Mouse (Mus musculus): ENCODE measurements around the gene Rad51c. TPM values are rescaled to one million over a fixed set of nuclear protein-coding genes. Genes with fewer than 3 reads are reported as not detected.

The Rad51c gene
- total RNA-seq, 2 experiments from 2014 or later: 5.0 to 13.2 TPM

DNA sequence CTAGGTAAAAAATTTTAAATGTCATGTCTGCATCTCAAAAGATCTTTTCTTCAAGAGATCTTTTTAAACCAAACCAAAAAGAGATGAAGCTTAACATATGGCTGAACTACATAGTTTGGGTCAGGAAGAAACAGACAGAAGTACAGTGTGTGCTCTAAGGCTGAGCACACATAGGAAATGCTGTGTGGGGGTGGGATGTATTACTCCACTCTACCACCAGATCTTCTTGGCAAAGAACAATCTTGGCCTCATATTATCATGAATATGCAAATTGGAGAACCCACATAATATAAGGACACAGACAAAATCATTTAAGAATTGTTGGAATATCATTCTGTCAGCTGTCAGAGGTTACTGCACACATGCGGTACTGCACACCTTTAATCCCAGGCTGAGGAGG, 19.1 kb downstream of the Rad51c start:
- no peak for ATAC-seq (replicated peaks; ENCODE audit: low FRiP score, poor library complexity, severe bottlenecking)

DNA sequence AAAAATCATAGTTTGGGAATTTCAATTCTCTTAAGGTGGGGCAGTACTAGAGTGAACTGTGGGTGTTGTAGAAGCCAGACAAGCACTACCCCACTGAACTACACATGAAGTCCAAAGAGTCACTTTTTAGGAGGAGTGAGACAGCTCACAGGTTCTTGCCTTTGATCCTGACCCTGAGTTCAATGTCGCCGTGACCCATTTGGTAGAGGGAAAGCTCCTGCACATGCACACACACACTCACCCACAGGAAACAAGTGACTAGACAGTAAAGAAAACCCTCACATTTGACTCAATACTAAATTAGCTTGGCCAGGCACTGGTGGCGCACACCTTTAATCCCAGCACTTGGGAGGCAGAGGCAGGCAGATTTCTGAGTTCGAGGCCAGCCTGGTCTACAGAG, 20.2 kb downstream of the Rad51c start:
- no peak for ATAC-seq (replicated peaks; ENCODE audit: low FRiP score, poor library complexity, severe bottlenecking)

DNA sequence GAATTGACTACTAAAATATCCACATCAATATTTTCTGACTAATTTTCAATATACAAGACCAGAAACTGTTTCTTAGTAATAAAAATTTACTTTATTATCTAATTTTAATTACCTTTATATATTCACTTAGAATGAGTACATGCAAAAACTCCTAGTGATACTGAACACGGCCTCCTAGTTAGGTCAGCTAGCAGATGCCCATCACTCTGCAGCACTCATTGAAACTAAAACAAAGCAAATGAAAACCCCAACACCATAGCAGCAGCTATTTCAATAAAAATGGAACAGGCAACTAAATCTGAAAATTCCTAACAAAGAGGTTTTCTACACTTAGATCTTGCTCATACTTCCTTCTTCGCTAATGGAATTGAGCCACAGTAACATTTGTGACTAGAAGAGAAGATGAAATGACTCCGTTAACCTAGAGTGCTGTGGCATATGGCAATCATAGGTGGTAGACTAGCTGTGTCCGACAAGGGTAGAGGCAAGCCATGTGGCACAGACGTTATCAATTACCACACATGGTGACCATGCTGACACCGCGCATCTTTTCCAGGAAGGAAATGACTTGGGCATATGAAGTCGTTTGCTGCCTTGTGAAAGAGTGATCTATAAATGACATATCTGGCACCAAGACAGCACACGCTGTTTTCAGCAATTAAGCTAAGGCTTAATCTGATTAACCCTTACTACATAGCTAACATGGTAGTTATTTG, 36.7 kb downstream of the Rad51c start:
- peak; percentile 93 for ATAC-seq (replicated peaks; ENCODE audit: low FRiP score, poor library complexity, severe bottlenecking)

DNA sequence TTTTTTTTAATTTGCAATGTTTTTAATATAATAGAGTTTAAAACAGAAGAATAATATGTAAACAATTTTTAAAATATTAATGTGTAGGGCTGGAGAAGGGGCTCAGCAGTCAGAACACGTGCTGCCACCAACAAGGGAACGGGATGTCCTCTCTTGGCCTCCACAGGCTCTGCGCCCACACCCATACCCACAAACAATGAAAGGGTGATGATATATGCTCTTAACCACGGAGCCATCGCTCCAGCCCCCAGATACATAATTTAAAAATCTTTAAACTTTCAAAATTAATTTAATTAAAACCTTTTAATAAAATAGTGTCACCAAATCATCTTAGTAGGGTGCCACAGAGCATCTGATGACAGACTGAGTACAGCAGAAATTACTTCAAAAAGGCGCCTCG, 37.7 kb downstream of the Rad51c start:
- no peak for ATAC-seq (replicated peaks; ENCODE audit: low FRiP score, poor library complexity, severe bottlenecking)

DNA sequence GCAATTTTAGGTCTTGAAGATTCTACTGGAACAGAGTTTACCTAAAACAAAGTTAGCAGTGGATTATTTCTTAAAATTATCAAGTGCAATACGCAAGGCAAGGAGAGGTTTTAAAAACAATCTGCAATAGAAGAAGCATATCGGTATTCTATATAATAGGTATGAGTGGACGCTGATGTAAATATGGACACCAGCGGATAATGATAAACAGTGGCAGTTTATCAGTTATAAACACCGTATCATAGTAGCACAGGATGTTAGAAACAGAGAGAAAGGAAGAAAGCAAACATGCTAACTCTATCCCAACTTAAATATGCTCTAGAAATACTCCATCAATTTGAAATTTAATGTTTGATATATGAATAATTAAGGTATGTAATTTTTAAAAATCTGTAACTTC, 39.6 kb downstream of the Rad51c start:
- ATAC-seq (replicated peaks; ENCODE audit: low FRiP score, poor library complexity, severe bottlenecking): no peak

DNA sequence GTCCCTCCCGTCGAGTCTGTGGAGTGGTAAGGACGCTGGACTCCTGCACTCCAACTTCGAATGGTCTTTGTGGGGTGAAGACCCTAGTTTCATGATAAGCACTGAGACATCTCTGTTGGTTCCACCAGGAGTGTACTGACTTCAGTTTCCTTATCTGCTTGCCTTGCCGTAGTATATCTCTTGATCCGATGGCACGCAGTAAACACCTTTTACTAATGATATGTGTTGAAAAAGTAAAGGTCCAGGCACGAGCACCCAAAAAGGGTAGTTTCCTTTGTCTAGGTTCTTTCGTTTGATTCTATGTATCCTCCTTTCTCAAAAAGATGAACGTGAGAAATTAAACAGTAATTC, 45.5 kb downstream of the Rad51c start:
- peak; percentile 41; the same call in 1 of the 2 replicates for ATAC-seq (replicated peaks; ENCODE audit: low FRiP score, poor library complexity, severe bottlenecking)

DNA sequence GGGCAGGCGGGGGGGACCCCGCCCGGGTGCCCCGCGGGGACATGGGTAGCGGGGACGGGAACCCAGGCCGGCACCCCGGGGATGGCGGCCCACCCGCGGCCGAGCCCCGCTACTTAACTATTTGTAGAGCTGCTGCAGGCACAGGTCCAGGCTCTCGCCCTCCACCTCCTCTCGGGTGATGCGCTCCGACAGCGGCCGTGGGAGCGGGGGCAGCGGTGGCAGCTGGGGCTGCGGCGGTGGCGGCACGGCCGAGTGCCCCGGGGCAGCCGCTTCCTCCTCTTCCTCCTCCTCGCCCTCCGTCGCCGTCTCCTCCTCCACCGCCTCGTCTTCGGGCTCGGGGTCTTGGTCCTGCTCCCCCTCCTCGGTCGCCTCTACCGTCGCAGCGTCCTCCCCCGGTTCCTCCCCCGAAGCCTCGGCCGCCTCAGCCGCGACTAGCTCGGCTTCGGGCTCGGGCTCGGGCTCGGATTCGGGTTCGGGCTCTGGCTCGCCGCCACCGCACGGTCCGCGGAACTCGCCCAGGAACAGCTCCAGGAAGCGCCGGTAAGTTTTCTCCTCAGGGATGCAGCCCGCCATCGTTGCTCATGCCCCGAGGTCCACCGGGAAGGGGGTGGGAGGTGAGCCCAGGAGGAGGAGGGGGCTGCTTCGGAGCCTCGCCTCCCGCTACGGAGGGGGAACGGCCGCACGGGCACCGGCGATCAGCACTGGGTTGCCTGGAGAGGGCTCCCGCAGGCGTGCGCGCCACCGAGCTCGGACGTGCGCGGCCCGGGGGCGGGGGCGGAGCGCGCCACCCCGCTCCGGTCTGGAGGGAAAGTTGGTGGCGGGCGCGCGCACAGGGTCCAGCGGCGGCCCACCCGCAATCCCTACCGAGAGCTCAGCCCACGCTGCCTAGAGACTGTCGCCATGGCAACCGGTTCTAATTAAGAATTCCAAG, 46.2 kb downstream of the Rad51c start, which contains the start of gene Ppm1e:
TSS of gene Ppm1e (minus strand) at position 693 of the 931 bp plus-strand sequence.
- peak; percentile 81 for ATAC-seq (replicated peaks; ENCODE audit: low FRiP score, poor library complexity, severe bottlenecking)

DNA sequence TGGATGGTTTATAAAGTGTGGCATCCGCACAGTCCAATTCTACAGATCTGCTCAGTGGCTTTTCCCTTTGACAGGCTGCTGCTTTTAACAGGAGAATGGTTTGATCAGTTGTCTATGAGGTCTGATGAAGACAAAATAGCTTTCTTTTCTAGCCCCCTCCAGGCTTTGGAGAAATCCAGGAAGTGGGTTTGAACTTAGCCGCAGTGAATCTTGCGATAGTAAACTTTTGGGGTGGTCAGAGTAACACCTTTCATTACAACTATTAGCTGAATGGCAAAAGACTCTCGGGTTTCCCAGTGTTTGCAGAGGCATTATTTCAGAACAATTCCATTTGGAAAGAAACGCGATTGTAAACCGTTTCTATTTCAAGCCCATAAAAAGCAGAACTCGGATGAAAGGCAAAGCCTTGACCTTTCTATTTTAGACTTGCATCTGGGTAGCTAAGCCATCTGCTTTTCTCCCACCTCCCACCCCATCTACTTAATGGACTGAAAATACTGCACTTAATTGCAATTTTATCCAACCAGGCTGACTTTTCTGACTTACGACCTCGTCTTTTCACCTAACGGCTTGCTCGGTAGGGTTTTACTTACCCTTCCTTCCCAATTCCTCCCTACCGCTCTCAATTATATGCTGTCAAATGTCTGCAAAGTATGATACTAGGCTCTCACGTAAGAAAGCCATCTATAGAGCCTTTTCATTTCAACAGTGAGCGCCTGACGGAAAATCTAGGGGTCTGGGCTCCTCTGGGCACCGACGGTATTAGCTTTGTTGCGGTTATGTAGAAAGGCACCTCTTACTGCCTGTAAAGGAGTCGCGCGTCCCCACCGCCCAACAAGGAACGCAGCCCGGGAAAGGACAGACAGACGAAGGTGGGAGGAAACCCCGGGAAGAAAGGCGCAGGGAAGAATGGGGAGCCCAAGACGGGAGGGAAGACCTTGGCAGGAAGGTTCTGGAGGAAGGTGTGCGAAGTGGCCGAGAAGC, 47.1 kb downstream of the Rad51c start:
- no peak for ATAC-seq (replicated peaks; ENCODE audit: low FRiP score, poor library complexity, severe bottlenecking)

DNA sequence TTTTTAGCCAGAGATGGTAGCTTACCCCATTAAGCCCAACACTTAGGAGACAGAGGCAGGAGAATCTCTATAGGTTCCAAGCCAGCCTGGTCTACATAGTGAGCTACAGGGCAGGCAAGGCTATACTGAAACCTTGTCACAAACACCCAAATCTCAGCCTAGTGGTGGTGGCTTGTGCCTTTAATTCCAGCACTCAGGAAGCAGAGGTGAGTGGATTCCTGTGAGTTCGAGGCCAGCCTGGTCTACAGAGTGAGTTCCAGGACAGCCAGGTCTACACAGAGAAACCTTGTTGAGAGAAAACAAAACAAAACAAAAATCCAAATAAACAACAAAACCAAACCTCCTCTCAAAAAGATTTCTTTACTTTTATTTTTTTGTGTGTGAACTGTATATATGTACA, 49.9 kb downstream of the Rad51c start:
- ATAC-seq (replicated peaks; ENCODE audit: low FRiP score, poor library complexity, severe bottlenecking): no peak

DNA sequence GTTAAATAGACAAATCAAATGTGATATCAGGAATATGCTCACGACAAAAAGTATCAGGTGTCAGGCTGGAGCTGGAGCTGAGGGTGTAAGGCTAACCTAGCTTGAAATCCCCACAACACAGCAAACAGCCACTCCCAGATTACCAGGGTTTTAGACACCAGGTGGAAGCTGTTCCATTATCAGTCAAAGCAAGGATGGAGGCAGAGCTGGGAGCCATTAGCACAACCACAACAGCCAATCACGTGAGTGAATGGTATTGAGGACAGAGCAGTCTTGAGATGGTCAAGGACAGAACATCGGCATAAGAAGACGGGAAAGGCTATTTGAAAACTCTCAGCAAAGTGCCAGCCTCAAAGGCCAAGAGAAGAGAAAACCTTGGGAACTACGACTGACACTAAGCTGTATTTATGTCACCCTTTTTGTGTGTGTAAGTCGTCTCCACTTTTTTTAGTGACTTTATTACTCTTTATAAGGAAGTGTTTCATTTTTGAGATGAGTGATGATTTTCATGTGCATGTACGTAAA, 51.0 kb downstream of the Rad51c start:
- no peak for ATAC-seq (replicated peaks; ENCODE audit: low FRiP score, poor library complexity, severe bottlenecking)

Other genes starting within 250 kb of the Rad51c start
- 2.5 and 3.4 TPM in 2 replicates for gene Ppm1e, start 45.9 kb downstream of the Rad51c start, total RNA-seq (2015; ENCODE audit: low replicate concordance)
- gene Ppm1e, start 45.9 kb downstream of the Rad51c start, total RNA-seq (2017; ENCODE audit: low replicate concordance): 1.4 and 2.8 TPM in 2 replicates
- 8.8 TPM in 1 of 2 replicates, not detected in the other for gene Tex14, start 111 bp upstream of the Rad51c start, total RNA-seq (2015; ENCODE audit: low replicate concordance)
- gene Tex14, start 111 bp upstream of the Rad51c start, total RNA-seq (2017; ENCODE audit: low replicate concordance): not detected in 2 replicates
- not detected in 2 replicates for gene Gm11492, start 161.7 kb upstream of the Rad51c start, total RNA-seq (2015; ENCODE audit: low replicate concordance)
- not detected in 2 replicates for gene Gm11492, start 161.7 kb upstream of the Rad51c start, total RNA-seq (2017; ENCODE audit: low replicate concordance)
- not detected in 2 replicates for gene Sept4, start 163.9 kb upstream of the Rad51c start, total RNA-seq (2015; ENCODE audit: low replicate concordance)
- gene Sept4, start 163.9 kb upstream of the Rad51c start, total RNA-seq (2017; ENCODE audit: low replicate concordance): 2.7 and 4.7 TPM in 2 replicates
- 5.4 and 15.1 TPM in 2 replicates for gene Mtmr4, start 187.2 kb upstream of the Rad51c start, total RNA-seq (2015; ENCODE audit: low replicate concordance)
- gene Mtmr4, start 187.2 kb upstream of the Rad51c start, total RNA-seq (2017; ENCODE audit: low replicate concordance): 13.1 and 15.1 TPM in 2 replicates
- gene Hsf5, start 212.2 kb upstream of the Rad51c start, total RNA-seq (2015; ENCODE audit: low replicate concordance): not detected in 2 replicates
- gene Hsf5, start 212.2 kb upstream of the Rad51c start, total RNA-seq (2017; ENCODE audit: low replicate concordance): not detected in 2 replicates